Mouse (Mus musculus) heart, embryonic 15.5 days (tissue): ENCODE measurements around the gene Nptn. TPM values are rescaled to one million over a fixed set of nuclear protein-coding genes. Genes with fewer than 3 reads are reported as not detected.

Experiments
- ATAC-seq: fragments of 200-750 bp; cut with Nextera tagmentation; replicated peaks from 2 replicates; pipeline ENCODE4 v1.8.0; 2017; ENCODE audit warnings: low read depth, moderate TSS enrichment; ENCODE audit not compliant: insufficient number of reproducible peaks, insufficient read depth, low FRiP score
- H3K27ac ChIP-seq: fragments of 300-500 bp; sonication (generic); 2 replicates; pipeline ENCODE4 v1.5.1; 2015; ENCODE audit warnings: mild to moderate bottlenecking, inconsistent platforms
- H3K27me3 ChIP-seq: fragments of 300-500 bp; sonication (generic); 2 replicates; pipeline ENCODE4 v1.6.1; 2015; ENCODE audit warnings: inconsistent platforms
- H3K36me3 ChIP-seq: fragments of 300-500 bp; sonication (generic); 2 replicates; pipeline ENCODE4 v1.6.1; 2015; ENCODE audit warnings: mild to moderate bottlenecking, inconsistent platforms
- H3K4me1 ChIP-seq: fragments of 300-500 bp; sonication (generic); replicated peaks from 2 replicates; pipeline ENCODE4 v1.6.1; 2015; ENCODE audit warnings: inconsistent platforms
- H3K4me2 ChIP-seq: fragments of 300-500 bp; sonication (generic); 2 replicates; pipeline ENCODE4 v1.6.1; 2015; ENCODE audit warnings: inconsistent platforms, mild to moderate bottlenecking, moderate library complexity
- H3K4me3 ChIP-seq: fragments of 300-500 bp; sonication (generic); 2 replicates; pipeline ENCODE4 v1.5.1; 2015; ENCODE audit warnings: mild to moderate bottlenecking, inconsistent platforms
- H3K9ac ChIP-seq: fragments of 300-500 bp; sonication (generic); 2 replicates; pipeline ENCODE4 v1.6.1; 2015; ENCODE audit warnings: mild to moderate bottlenecking, inconsistent platforms
- H3K9me3 ChIP-seq: fragments of 300-500 bp; sonication (generic); replicated peaks from 2 replicates; pipeline ENCODE4 v1.6.1; 2016; ENCODE audit warnings: inconsistent platforms
- WGBS: fragments of 180-500 bp; shearing (Covaris S2); methylation state at CpG from one replicate; pipeline ENCODE4 v1.1.7; 2015; ENCODE audit warnings: mixed read lengths; 5-methylcytosine and 5-hydroxymethylcytosine counted together
- polyA plus RNA-seq: library from polyadenylated mRNA; unstranded; fragments of >200 nt; fragmentation: Nextera tagmentation; extraction: Ambion mirVana; gene quantifications from 2 replicates; pipeline ENCODE4 v1.2.1, GENCODE M21; 2015

The Nptn gene
- polyA plus RNA-seq, 1 experiment from 2014 or later, result 103 TPM

DNA sequence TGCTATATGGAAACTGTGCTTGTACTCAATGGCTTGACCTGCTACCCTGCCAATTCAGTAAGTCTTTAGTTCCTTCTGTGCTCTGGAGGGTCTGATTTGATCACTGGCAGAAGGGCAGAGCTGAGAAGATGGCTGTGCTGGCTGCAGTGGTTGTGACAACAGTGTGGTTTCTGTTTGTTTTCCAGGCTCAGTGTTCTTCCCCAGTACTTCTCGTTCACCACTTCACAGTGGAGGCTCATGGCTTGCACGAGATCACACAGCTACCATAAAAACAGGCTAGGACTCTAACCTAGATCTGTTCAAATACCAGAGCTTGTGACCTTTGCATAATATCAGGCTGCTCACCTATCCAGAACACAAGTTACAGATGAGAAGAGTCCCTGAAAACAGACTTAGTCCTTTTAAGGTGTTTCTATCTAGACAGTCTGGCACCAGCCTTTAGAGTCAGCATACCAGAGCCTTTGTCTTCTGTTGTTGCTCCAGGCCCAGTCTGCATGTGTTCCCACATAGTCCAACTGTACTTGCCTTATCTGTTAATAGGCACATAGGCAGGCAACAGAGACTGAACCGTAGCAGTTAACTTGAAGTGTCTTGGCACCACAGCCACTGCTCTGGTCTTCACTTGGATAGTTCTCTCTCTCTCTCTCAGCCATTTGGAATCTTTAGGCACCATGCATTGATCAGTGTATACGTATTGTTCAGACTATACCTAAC lies 76.7 kb downstream of the Nptn start:
- WGBS, result 60% methylated on average over 4 of the region's 4 CpGs

DNA sequence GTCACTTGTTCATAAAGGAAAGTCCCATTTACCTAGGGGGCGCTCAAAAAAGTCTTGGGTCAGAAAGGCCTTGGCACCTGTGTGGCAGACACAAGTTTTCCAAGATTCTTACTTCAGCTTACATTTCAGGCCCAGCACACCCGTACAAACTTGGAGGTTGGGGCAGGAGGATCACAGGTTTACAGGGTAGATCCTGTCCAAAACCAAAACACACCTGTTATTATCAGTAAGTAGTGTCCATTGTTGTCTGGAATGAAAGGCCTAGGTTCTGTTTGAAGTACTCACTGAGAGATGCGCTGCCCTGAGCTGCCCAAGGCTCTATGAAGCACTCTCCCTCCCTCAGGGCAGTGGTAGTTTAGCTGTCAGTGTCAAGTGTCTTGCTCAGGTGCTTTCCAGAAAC lies 77.3 kb downstream of the Nptn start:
- peaks cover 25% of the 10 kb centered on the region; the same call in 1 of the 2 replicates for H3K36me3 ChIP-seq
- H3K4me3 ChIP-seq, result no peak overlapping the region
- WGBS, result 85% methylated on average over 3 of the region's 3 CpGs
- H3K4me2 ChIP-seq, result no peak overlapping the region
- no peak overlapping the region for H3K9ac ChIP-seq
- no peak for ATAC-seq
- H3K27ac ChIP-seq, result peak overlapping the region; percentile 53; the same call in 1 of the 2 replicates
- H3K27me3 ChIP-seq, result no peaks in the 10 kb centered on the region
- no peaks in the 10 kb centered on the region for H3K9me3 ChIP-seq
- peaks cover 26% of the 10 kb centered on the region for H3K4me1 ChIP-seq

More for the DNA sequence above, 76.7 kb downstream of the Nptn start:
- Histone ChIP-seq H3K4me2 (no peak overlapping the region), H3K4me3 (no peak overlapping the region), H3K4me1 (peaks cover 26% of the 10 kb centered on the region), H3K27ac (peak overlapping the region; percentile 53), H3K36me3 (peaks cover 24% of the 10 kb centered on the region; the same call in 1 of the 2 replicates), H3K9me3 (no peaks in the 10 kb centered on the region), H3K9ac (no peak overlapping the region), H3K27me3 (no peaks in the 10 kb centered on the region)
- ATAC-seq, result no peak; the same call in 1 of the 2 replicates

DNA sequence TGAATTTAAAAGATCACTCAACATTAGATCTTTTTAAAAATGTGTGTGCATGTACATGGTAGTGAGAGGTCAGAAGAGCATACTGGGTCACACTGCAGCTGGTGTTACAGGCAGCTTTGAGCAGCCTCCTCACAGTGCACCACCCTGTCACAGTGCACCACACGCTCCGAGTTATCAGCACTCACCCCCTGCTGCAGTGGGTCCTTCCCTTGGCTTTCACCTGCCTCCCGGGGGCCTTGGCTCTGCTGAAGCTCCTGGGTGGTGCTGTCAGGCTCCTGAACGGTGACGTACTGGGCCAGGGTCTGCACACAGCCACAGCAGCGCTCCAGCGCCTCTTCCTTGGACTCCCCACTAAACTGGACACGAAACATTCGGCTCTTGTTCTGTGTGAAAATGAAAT lies 77.9 kb downstream of the Nptn start:
- 67% methylated on average over 9 of the region's 9 CpGs for WGBS
- H3K4me1 ChIP-seq, result peaks cover 26% of the 10 kb centered on the region
- H3K9me3 ChIP-seq, result no peaks in the 10 kb centered on the region
- peaks cover 28% of the 10 kb centered on the region; the same call in 1 of the 2 replicates for H3K36me3 ChIP-seq
- no peak for ATAC-seq
- H3K27me3 ChIP-seq, result no peaks in the 10 kb centered on the region
- H3K4me2 ChIP-seq, result no peak overlapping the region
- H3K27ac ChIP-seq, result peak overlapping the region; percentile 53
- no peak overlapping the region for H3K4me3 ChIP-seq
- H3K9ac ChIP-seq, result no peak overlapping the region

DNA sequence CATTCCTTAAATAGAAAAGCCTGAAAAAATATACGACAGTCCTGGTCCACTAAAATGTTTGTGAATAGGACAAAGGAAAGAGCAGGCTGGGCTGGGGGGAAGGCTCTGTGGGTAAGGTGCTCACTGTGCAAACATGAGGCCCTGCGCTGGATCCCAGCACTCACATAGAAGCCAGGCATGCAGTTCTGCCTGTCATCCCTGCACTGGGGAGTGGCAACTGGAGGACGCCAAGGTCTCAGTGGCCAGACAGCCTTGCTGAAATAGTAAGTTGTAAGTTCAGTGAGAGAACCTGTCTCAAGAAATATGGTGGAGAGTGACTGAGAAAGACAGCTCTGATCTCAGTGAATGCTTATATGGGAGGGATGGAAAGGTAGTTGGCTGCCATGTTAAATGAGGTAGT lies 78.6 kb downstream of the Nptn start:
- WGBS, result 89% methylated on average over 3 of the region's 3 CpGs
- no peak for ATAC-seq
- H3K4me1 ChIP-seq, result peaks cover 26% of the 10 kb centered on the region
- no peak overlapping the region for H3K4me2 ChIP-seq
- H3K9ac ChIP-seq, result no peak overlapping the region
- H3K27ac ChIP-seq, result no peak overlapping the region
- H3K27me3 ChIP-seq, result no peaks in the 10 kb centered on the region
- H3K36me3 ChIP-seq, result peaks cover 28% of the 10 kb centered on the region
- H3K4me3 ChIP-seq, result no peak overlapping the region
- H3K9me3 ChIP-seq, result no peaks in the 10 kb centered on the region

DNA sequence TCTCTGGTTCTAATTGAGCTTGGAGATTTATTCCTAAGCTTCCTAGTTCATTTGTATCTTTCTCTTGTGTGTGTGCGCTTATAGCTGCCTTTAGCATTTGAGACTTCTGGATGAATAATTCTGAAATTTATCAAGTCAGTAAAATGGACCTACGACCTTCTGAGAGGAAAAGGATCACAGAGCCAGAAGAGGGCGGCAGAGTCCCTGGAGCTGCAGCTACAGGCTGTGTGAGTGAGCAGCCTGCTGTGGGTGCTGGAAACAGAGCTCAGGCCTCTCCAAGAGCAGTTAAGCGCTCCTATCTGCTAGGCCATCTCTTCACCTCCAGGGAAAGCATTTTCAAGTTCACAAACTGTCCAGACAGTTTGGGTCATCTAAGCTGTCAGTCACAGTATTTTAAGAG lies 80.0 kb downstream of the Nptn start:
- Histone ChIP-seq H3K27ac (no peak overlapping the region), H3K4me3 (no peak overlapping the region), H3K27me3 (no peaks in the 10 kb centered on the region), H3K4me1 (peaks cover 26% of the 10 kb centered on the region), H3K36me3 (peaks cover 28% of the 10 kb centered on the region), H3K9ac (no peak overlapping the region), H3K9me3 (no peaks in the 10 kb centered on the region), H3K4me2 (no peak overlapping the region)
- 91% methylated on average over 4 of the region's 4 CpGs for WGBS
- ATAC-seq, result no peak

DNA sequence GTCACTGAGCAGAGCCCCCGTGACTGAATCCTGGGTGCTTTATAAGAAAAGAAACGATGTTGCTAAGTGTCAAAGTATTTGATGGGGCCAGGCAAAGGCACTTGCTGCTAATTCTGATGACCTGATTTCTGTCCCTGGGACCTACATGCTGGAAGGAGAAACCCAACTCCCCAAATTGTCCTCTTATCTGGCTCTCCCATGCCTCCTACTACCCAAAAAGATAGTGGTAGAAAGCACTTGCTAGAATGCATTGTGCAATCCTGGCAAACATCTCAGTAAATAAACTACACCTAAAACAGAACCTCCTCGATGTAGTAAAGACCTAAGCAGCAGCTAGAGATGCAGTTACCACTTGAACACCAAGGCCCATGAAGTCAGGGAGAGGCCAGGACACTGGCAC lies 80.8 kb downstream of the Nptn start:
- H3K4me1 ChIP-seq, result peaks cover 23% of the 10 kb centered on the region
- ATAC-seq, result no peak
- H3K27ac ChIP-seq, result no peak overlapping the region
- peaks cover 28% of the 10 kb centered on the region for H3K36me3 ChIP-seq
- H3K4me3 ChIP-seq, result no peak overlapping the region
- H3K9ac ChIP-seq, result no peak overlapping the region
- 72% methylated on average over 3 of the region's 3 CpGs for WGBS
- H3K9me3 ChIP-seq, result no peaks in the 10 kb centered on the region
- H3K27me3 ChIP-seq, result no peaks in the 10 kb centered on the region
- no peak overlapping the region for H3K4me2 ChIP-seq

DNA sequence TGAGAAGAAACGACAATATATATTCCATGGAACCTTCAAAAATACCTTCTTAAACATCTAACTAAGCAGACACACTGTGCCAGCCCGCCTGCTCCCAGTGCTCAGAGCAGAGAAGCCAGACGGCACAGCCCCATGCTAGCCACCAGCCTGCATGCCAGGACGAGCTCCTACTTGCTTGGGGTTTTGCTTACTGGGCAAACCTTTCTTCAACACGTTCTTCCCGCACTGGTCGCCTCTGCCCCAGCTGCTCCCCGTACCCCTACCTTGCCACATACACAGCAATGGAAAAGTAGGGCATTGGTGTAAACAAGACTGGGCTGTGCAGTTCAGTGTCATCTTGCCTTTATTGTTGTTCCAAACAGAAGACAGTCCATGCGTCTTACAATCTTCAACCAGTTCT lies 83.5 kb downstream of the Nptn start:
- no peak overlapping the region for H3K4me2 ChIP-seq
- no peak overlapping the region for H3K27ac ChIP-seq
- no peak for ATAC-seq
- no peaks in the 10 kb centered on the region for H3K27me3 ChIP-seq
- H3K36me3 ChIP-seq, result peaks cover 20% of the 10 kb centered on the region
- 78% methylated on average over 9 of the region's 9 CpGs for WGBS
- H3K4me3 ChIP-seq, result no peak overlapping the region
- peaks cover 12% of the 10 kb centered on the region for H3K4me1 ChIP-seq
- no peaks in the 10 kb centered on the region for H3K9me3 ChIP-seq
- no peak overlapping the region for H3K9ac ChIP-seq

DNA sequence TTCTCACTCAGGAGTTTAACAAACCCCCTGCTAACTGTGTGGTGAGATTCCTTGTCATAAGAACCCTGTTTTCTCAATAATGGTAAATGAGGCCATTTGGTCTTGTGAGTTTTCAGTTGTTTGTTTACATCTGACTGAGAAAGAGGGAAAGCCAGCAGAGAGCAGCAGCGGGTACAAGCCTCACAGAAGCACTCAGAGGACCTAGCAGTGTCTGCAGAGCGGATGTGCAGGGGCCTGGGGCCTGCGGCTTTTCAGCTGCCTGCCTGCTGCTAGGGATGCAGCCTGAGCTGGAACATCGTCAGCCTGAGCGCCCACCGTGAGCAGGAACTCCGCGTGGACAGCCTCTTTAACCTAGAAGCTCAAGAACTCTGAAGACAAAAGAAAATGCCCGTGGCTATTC lies 84.2 kb downstream of the Nptn start:
- Histone ChIP-seq H3K4me2 (no peak overlapping the region), H3K36me3 (peaks cover 15% of the 10 kb centered on the region), H3K4me3 (no peak overlapping the region), H3K27me3 (no peaks in the 10 kb centered on the region), H3K27ac (no peak overlapping the region), H3K9me3 (no peaks in the 10 kb centered on the region), H3K9ac (no peak overlapping the region), H3K4me1 (peaks cover 12% of the 10 kb centered on the region)
- 53% methylated on average over 9 of the region's 9 CpGs for WGBS
- ATAC-seq, result no peak

DNA sequence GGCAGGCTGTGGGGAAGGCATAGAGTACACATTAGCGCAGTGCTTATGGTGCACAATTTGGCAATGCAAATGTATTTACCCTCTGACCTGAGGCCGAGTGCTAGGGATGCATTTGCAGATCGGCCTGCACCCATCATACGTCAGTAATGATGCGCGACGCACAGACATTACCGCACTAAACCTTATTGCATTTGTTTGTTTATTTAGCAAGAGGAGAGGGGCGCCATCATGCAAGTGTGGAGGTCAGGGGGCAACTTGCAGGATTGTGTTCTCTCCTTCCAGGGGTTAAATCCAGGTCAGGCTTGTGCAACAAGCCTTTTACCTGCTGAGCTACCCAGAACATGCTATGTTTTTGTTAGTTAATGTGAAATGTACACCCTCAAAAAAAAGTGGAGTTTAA lies 85.2 kb downstream of the Nptn start:
- no peaks in the 10 kb centered on the region for H3K9me3 ChIP-seq
- H3K9ac ChIP-seq, result no peak overlapping the region
- WGBS, result 86% methylated on average over 9 of the region's 9 CpGs
- H3K4me2 ChIP-seq, result no peak overlapping the region
- peaks cover 12% of the 10 kb centered on the region for H3K4me1 ChIP-seq
- peaks cover 9% of the 10 kb centered on the region for H3K36me3 ChIP-seq
- no peak for ATAC-seq
- H3K4me3 ChIP-seq, result no peak overlapping the region
- no peak overlapping the region for H3K27ac ChIP-seq
- H3K27me3 ChIP-seq, result no peaks in the 10 kb centered on the region

DNA sequence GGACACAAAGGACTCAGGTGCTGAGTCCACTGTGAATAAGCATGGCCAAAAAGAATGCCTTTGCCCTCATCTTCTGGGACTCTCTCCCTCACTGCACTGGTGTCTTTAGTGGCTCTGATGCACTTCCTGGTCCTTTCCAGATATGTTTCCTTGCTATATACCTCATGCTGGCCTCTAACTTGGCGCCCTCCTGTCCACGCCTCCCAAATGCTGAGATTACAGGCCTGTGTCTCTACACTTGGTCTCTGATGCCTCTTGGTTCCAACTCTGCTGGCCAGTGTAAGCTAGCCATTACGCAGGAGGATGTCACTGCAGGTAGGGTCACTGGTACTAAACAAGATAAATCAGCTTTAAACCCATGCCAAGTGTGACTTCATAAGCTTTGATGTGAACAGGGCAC lies 86.1 kb downstream of the Nptn start:
- H3K4me1 ChIP-seq, result peaks cover 18% of the 10 kb centered on the region
- ATAC-seq, result no peak
- H3K36me3 ChIP-seq, result peaks cover 8% of the 10 kb centered on the region; the same call in 1 of the 2 replicates
- 66% methylated on average over 3 of the region's 3 CpGs for WGBS
- peak overlapping the region; percentile 53 for H3K27ac ChIP-seq
- H3K4me2 ChIP-seq, result no peak overlapping the region
- H3K4me3 ChIP-seq, result no peak overlapping the region
- no peaks in the 10 kb centered on the region for H3K9me3 ChIP-seq
- H3K9ac ChIP-seq, result no peak overlapping the region
- no peaks in the 10 kb centered on the region for H3K27me3 ChIP-seq

DNA sequence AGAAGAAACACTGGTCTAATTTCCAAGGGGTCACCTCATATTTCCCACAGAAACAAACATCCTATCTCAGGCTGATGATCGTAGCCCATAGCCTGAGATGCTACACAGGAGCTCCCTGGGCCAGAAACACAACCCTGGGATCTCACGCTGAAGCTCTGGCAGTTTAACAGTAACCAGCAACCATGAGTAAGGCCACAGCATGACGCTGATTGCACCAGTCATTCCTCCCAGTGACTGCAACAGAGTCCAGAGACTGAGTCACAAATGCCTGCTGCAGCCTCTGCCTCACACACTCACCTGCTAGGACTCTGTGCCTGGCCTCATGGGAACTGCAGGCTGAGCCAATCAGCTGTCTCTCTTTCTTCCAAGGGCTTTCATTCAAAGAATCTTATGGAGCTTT lies 87.0 kb downstream of the Nptn start:
- H3K27ac ChIP-seq, result peak overlapping the region; percentile 53; the same call in 1 of the 2 replicates
- H3K9me3 ChIP-seq, result no peaks in the 10 kb centered on the region
- H3K36me3 ChIP-seq, result peaks cover 8% of the 10 kb centered on the region; the same call in 1 of the 2 replicates
- H3K9ac ChIP-seq, result no peak overlapping the region
- H3K4me3 ChIP-seq, result no peak overlapping the region
- no peaks in the 10 kb centered on the region for H3K27me3 ChIP-seq
- H3K4me2 ChIP-seq, result no peak overlapping the region
- no peak for ATAC-seq
- WGBS, result 51% methylated on average over 3 of the region's 3 CpGs
- peaks cover 18% of the 10 kb centered on the region for H3K4me1 ChIP-seq

DNA sequence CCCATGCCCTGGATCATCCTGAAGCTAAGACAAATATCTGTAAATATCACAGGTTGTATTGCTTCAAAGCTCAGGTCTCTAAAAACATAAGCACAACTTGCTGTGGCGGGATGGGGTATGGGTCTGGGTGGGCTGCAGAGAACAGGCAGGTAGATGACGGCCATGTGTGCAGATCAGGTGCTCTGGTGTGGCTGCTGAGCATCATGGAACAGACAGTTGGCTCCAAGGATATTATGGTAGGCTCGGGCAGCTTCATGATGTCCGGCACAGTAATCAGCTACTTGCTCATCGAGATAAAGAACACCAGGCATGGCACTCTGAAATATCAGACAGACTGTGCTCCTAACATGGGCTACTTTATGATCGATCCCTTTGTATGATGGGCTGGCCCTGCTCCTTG lies 87.8 kb downstream of the Nptn start:
- 80% methylated on average over 6 of the region's 6 CpGs for WGBS
- Histone ChIP-seq H3K27me3 (no peaks in the 10 kb centered on the region), H3K27ac (no peak overlapping the region)

More for the DNA sequence above, 87.8 kb downstream of the Nptn start:
- no peak overlapping the region for H3K9ac ChIP-seq
- peaks cover 5% of the 10 kb centered on the region; the same call in 1 of the 2 replicates for H3K36me3 ChIP-seq
- peaks cover 18% of the 10 kb centered on the region for H3K4me1 ChIP-seq
- ATAC-seq, result no peak
- H3K9me3 ChIP-seq, result no peaks in the 10 kb centered on the region
- no peak overlapping the region for H3K4me3 ChIP-seq
- H3K4me2 ChIP-seq, result no peak overlapping the region
